Mouse (Mus musculus) ES-E14 (cell line): ENCODE data around the gene Aanat.

Experiments used
- CHD2 ChIP-seq: IDR thresholded peaks from 2 replicates; pipeline ENCODE4 v1.6.1; 2014; ENCODE audit warnings: mild to moderate bottlenecking, low read depth, low read length, inconsistent platforms
- ZC3H11A ChIP-seq: IDR thresholded peaks from 2 replicates; pipeline ENCODE4 v1.6.1; 2012; ENCODE audit warnings: low read depth, mild to moderate bottlenecking, inconsistent platforms, low read length, borderline replicate concordance

- TF ChIP-seq CHD2 (no peak), ZC3H11A (no peak)
These were observed 5.4 kb downstream of the Aanat start for GRCm38 (mm10) chr11:116591621-116592020.
